Mouse (Mus musculus) forebrain, embryonic 13.5 days (tissue): ENCODE results near the gene A330070K13Rik. TPM values are rescaled to one million over a fixed set of nuclear protein-coding genes. Genes with fewer than 3 reads are reported as not detected.

Experiments used
- ATAC-seq: fragments of 200-750 bp; cut with Nextera tagmentation; 2 replicates; pipeline ENCODE4 v1.8.0; 2017
- H3K27ac ChIP-seq: fragments of 300-500 bp; sonication (generic); 2 replicates; pipeline ENCODE4 v1.5.1; 2015; ENCODE audit warnings: inconsistent platforms, mild to moderate bottlenecking, moderate library complexity
- H3K27me3 ChIP-seq: fragments of 300-500 bp; sonication (generic); 2 replicates; pipeline ENCODE4 v1.6.1; 2015; ENCODE audit warnings: mild to moderate bottlenecking, inconsistent platforms
- H3K36me3 ChIP-seq: fragments of 300-500 bp; sonication (generic); 2 replicates; pipeline ENCODE4 v1.6.1; 2015; ENCODE audit warnings: mild to moderate bottlenecking, inconsistent platforms; ENCODE audit not compliant: poor library complexity, severe bottlenecking
- H3K4me1 ChIP-seq: fragments of 300-500 bp; sonication (generic); 2 replicates; pipeline ENCODE4 v1.6.1; 2015; ENCODE audit warnings: inconsistent platforms
- H3K4me2 ChIP-seq: fragments of 300-500 bp; sonication (generic); 2 replicates; pipeline ENCODE4 v1.6.1; 2015; ENCODE audit warnings: inconsistent platforms, mild to moderate bottlenecking, moderate library complexity
- H3K4me3 ChIP-seq: fragments of 300-500 bp; sonication (generic); 2 replicates; pipeline ENCODE4 v1.5.1; 2015; ENCODE audit warnings: mild to moderate bottlenecking, inconsistent platforms
- H3K9ac ChIP-seq: fragments of 300-500 bp; sonication (generic); 2 replicates; pipeline ENCODE4 v1.6.1; 2015; ENCODE audit warnings: mild to moderate bottlenecking, inconsistent platforms
- H3K9me3 ChIP-seq: fragments of 300-500 bp; sonication (generic); replicated peaks from 2 replicates; pipeline ENCODE4 v1.6.1; 2016; ENCODE audit warnings: inconsistent platforms
- WGBS: fragments of 180-500 bp; shearing (Covaris S2); methylation state at CpG from one replicate; pipeline ENCODE4 v1.1.7; 2015; 5-methylcytosine and 5-hydroxymethylcytosine counted together
- polyA plus RNA-seq: library from polyadenylated mRNA; unstranded; fragments of >200 nt; fragmentation: Nextera tagmentation; extraction: Ambion mirVana; gene quantifications from 2 replicates; pipeline ENCODE4 v1.2.1, GENCODE M21; 2015

Gene A330070K13Rik
- polyA plus RNA-seq = not detected in 2 replicates

- H3K27ac ChIP-seq = no peak within 1 kb of the TSS
- H3K4me1 ChIP-seq = peaks cover 7% of the 10 kb centered on the region
- no peaks in the 10 kb centered on the region for H3K9me3 ChIP-seq
- no peak for ATAC-seq
- no peaks in the 10 kb centered on the region for H3K27me3 ChIP-seq
- peak within 1 kb of the TSS; percentile 35 for H3K9ac ChIP-seq
- no peak within 1 kb of the TSS for H3K4me3 ChIP-seq
- H3K36me3 ChIP-seq = no peaks in the 10 kb centered on the region
- H3K4me2 ChIP-seq = peak within 1 kb of the TSS; percentile 47
- WGBS = 11% methylated on average over 13 of the region's 13 CpGs
Measured at GRCm38 (mm10) chr5:130384222-130384912, at the start of gene A330070K13Rik. Gene A330070K13Rik (minus strand): TSS chr5:130384631.

GRCm38 (mm10) chr5:130411516-130411915 is 27.1 kb upstream of the A330070K13Rik start:
- H3K4me2 ChIP-seq = no peak overlapping the region
- H3K27me3 ChIP-seq = no peaks in the 10 kb centered on the region
- H3K36me3 ChIP-seq = no peaks in the 10 kb centered on the region
- 0 out of 2 replicates have a peak, but pooled peaks cover 12% of the 10 kb centered on the region for H3K9me3 ChIP-seq
- H3K4me1 ChIP-seq = no peaks in the 10 kb centered on the region
- ATAC-seq = no peak
- H3K27ac ChIP-seq = no peak overlapping the region
- WGBS = 95% methylated on average over 17 of the region's 17 CpGs
- no peak overlapping the region for H3K4me3 ChIP-seq
- H3K9ac ChIP-seq = no peak overlapping the region

GRCm38 (mm10) chr5:130409706-130410105 is 25.3 kb upstream of the A330070K13Rik start:
- WGBS = 90% methylated on average over 4 of the region's 6 CpGs
- Histone ChIP-seq H3K4me3 (no peak overlapping the region), H3K27me3 (no peaks in the 10 kb centered on the region), H3K9ac (no peak overlapping the region), H3K27ac (no peak overlapping the region), H3K36me3 (no peaks in the 10 kb centered on the region), H3K4me2 (no peak overlapping the region), H3K4me1 (no peaks in the 10 kb centered on the region), H3K9me3 (0 out of 2 replicates have a peak, but pooled peaks cover 12% of the 10 kb centered on the region)
- no peak for ATAC-seq

GRCm38 (mm10) chr5:130405201-130405600 is 20.8 kb upstream of the A330070K13Rik start:
- Histone ChIP-seq H3K4me1 (no peaks in the 10 kb centered on the region), H3K27me3 (no peaks in the 10 kb centered on the region), H3K9me3 (0 out of 2 replicates have a peak, but pooled peaks cover 8% of the 10 kb centered on the region), H3K9ac (no peak overlapping the region), H3K27ac (no peak overlapping the region), H3K36me3 (no peaks in the 10 kb centered on the region), H3K4me3 (no peak overlapping the region), H3K4me2 (no peak overlapping the region)
- ATAC-seq = no peak
- 36% methylated on average over 1 of the region's 1 CpGs for WGBS

- Histone ChIP-seq H3K4me2 (no peak overlapping the region), H3K36me3 (no peaks in the 10 kb centered on the region), H3K27me3 (no peaks in the 10 kb centered on the region), H3K9ac (no peak overlapping the region), H3K4me1 (no peaks in the 10 kb centered on the region), H3K9me3 (0 out of 2 replicates have a peak, but pooled peaks cover 8% of the 10 kb centered on the region), H3K4me3 (no peak overlapping the region), H3K27ac (no peak overlapping the region)
- 89% methylated on average over 8 of the region's 8 CpGs for WGBS
- no peak for ATAC-seq
Measured at GRCm38 (mm10) chr5:130400136-130400917, 15.9 kb upstream of the A330070K13Rik start.

GRCm38 (mm10) chr5:130395142-130395541 is 10.7 kb upstream of the A330070K13Rik start:
- H3K4me2 ChIP-seq = no peak overlapping the region
- peaks cover 6% of the 10 kb centered on the region; the same call in 1 of the 2 replicates for H3K9me3 ChIP-seq
- H3K36me3 ChIP-seq = no peaks in the 10 kb centered on the region
- H3K27me3 ChIP-seq = no peaks in the 10 kb centered on the region
- H3K9ac ChIP-seq = no peak overlapping the region
- no peak overlapping the region for H3K27ac ChIP-seq
- no peaks in the 10 kb centered on the region for H3K4me1 ChIP-seq
- 82% methylated on average over 6 of the region's 6 CpGs for WGBS
- H3K4me3 ChIP-seq = no peak overlapping the region
- ATAC-seq = no peak

- Histone ChIP-seq H3K9me3 (peaks cover 6% of the 10 kb centered on the region; the same call in 1 of the 2 replicates), H3K27me3 (no peaks in the 10 kb centered on the region), H3K9ac (no peak overlapping the region), H3K4me3 (no peak overlapping the region), H3K4me1 (no peaks in the 10 kb centered on the region), H3K4me2 (no peak overlapping the region), H3K27ac (no peak overlapping the region), H3K36me3 (no peaks in the 10 kb centered on the region)
- ATAC-seq = no peak
- 86% methylated on average over 8 of the region's 8 CpGs for WGBS
Measured at GRCm38 (mm10) chr5:130394386-130394785, 10.0 kb upstream of the A330070K13Rik start.

- H3K27ac ChIP-seq = no peak overlapping the region
- H3K4me2 ChIP-seq = no peak overlapping the region
- H3K36me3 ChIP-seq = no peaks in the 10 kb centered on the region
- ATAC-seq = no peak
- no peaks in the 10 kb centered on the region for H3K4me1 ChIP-seq
- H3K9ac ChIP-seq = no peak overlapping the region
- H3K9me3 ChIP-seq = peaks cover 6% of the 10 kb centered on the region; the same call in 1 of the 2 replicates
- no peak overlapping the region for H3K4me3 ChIP-seq
- WGBS = 48% methylated on average over 8 of the region's 8 CpGs
- H3K27me3 ChIP-seq = no peaks in the 10 kb centered on the region
Measured at GRCm38 (mm10) chr5:130393618-130394355, 9.4 kb upstream of the A330070K13Rik start.

GRCm38 (mm10) chr5:130386418-130386817 is 2.0 kb upstream of the A330070K13Rik start:
- 77% methylated on average over 7 of the region's 7 CpGs for WGBS
- no peak overlapping the region for H3K4me2 ChIP-seq
- no peak for ATAC-seq

GRCm38 (mm10) chr5:130375411-130375810 is 9.0 kb downstream of the A330070K13Rik start:
- H3K36me3 ChIP-seq = no peaks in the 10 kb centered on the region
- H3K27ac ChIP-seq = no peak overlapping the region
- H3K4me1 ChIP-seq = no peaks in the 10 kb centered on the region
- no peaks in the 10 kb centered on the region for H3K27me3 ChIP-seq
- no peak overlapping the region for H3K4me2 ChIP-seq
- ATAC-seq = no peak
- H3K4me3 ChIP-seq = no peak overlapping the region
- H3K9me3 ChIP-seq = no peaks in the 10 kb centered on the region
- WGBS = 87% methylated on average over 3 of the region's 3 CpGs
- no peak overlapping the region for H3K9ac ChIP-seq

More at GRCm38 (mm10) chr5:130386418-130386817, 2.0 kb upstream of the A330070K13Rik start:
- Histone ChIP-seq H3K9ac (no peak overlapping the region), H3K4me3 (no peak overlapping the region), H3K4me1 (peaks cover 7% of the 10 kb centered on the region), H3K27ac (no peak overlapping the region), H3K9me3 (peaks cover 6% of the 10 kb centered on the region; the same call in 1 of the 2 replicates), H3K27me3 (no peaks in the 10 kb centered on the region), H3K36me3 (no peaks in the 10 kb centered on the region)

- Histone ChIP-seq H3K9me3 (no peaks in the 10 kb centered on the region), H3K4me2 (no peak within 1 kb of the TSS), H3K4me1 (no peaks in the 10 kb centered on the region), H3K4me3 (no peak within 1 kb of the TSS), H3K27ac (no peak within 1 kb of the TSS), H3K27me3 (no peaks in the 10 kb centered on the region), H3K36me3 (no peaks in the 10 kb centered on the region), H3K9ac (no peak within 1 kb of the TSS)
- WGBS = 78% methylated on average over 11 of the region's 11 CpGs
- no peak for ATAC-seq
Measured at GRCm38 (mm10) chr5:130369237-130369636, 15.2 kb downstream of the A330070K13Rik start, which contains the start of gene Caln1. Gene Caln1 (plus strand): TSS chr5:130369455.
